Mouse (Mus musculus): ENCODE data around the gene Swap70. TPM values are rescaled to one million over a fixed set of nuclear protein-coding genes. Genes with fewer than 3 reads are reported as not detected.

Gene Swap70
- polyA plus RNA-seq, 1 experiment from 2014 or later: 22.8 TPM

GRCm38 (mm10) chr7:110242290-110242581, 20.7 kb downstream of the Swap70 start:
- no peak for DNase-seq (ENCODE audit: low spot score)
- Histone ChIP-seq H3K9me3 (no peaks in the 10 kb centered on the region), H3K27ac (no peak overlapping the region), H3K4me1 (peaks cover 29% of the 10 kb centered on the region), H3K27me3 (ENCODE audit: insufficient read depth, poor library complexity, severe bottlenecking) (no peaks in the 10 kb centered on the region), H3K4me3 (no peak overlapping the region), H3K36me3 (0 out of 2 replicates have a peak, but pooled peaks cover 5% of the 10 kb centered on the region)
- 90% methylated on average over 5 of the region's 5 CpGs for WGBS

DNA sequence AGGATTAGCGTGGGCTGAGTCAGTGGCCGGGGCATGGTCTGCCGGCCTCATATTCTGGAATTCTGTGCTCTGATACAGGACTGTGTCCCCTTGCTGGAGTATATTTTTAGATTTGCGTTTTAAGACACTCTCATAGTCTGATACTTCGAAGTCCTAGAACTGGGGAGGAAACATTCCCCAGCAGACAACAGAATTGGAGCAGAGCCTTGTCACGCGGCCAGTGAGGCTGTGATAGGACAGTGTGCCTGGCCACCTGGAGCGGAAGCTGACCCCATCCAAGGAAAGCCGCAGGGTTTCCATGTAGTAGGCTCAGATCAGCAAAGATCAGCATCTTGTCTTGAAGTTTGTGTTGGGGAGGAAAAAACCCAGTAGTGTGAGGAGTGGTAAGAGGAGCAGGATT, 23.6 kb downstream of the Swap70 start:
- Histone ChIP-seq H3K27me3 (ENCODE audit: insufficient read depth, poor library complexity, severe bottlenecking) (no peaks in the 10 kb centered on the region), H3K27ac (peak overlapping the region; percentile 52; the same call in 1 of the 2 replicates), H3K4me3 (no peak overlapping the region), H3K36me3 (0 out of 2 replicates have a peak, but pooled peaks cover 5% of the 10 kb centered on the region), H3K4me1 (peaks cover 17% of the 10 kb centered on the region; the same call in 1 of the 2 replicates), H3K9me3 (no peaks in the 10 kb centered on the region)
- 75% methylated on average over 9 of the region's 9 CpGs for WGBS
- DNase-seq (ENCODE audit: low spot score): no peak

DNA sequence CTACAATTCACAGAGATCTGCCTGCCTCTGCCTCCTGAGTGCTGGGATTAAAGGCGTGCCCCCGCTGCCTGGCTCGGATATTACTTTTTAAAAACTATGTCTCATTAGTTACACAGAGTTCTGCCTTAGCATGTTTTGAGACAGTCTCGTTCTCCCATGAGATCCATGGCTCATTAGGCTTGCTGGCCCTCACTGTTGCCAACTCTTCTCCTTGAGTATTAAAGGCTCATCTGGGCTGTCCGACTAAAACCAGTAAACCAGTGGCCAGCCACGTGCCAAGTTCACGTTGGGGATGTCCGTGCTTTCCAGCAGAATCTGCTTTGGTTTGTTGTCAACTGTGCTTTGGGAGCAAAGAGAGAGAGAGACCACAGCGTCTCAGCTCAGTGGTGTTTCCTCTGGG, 25.0 kb downstream of the Swap70 start:
- H3K36me3 ChIP-seq: 0 out of 2 replicates have a peak, but pooled peaks cover 5% of the 10 kb centered on the region
- no peak overlapping the region for H3K4me3 ChIP-seq
- H3K27me3 ChIP-seq (ENCODE audit: insufficient read depth, poor library complexity, severe bottlenecking): no peaks in the 10 kb centered on the region
- H3K27ac ChIP-seq: no peak overlapping the region
- no peaks in the 10 kb centered on the region for H3K9me3 ChIP-seq
- no peak for DNase-seq (ENCODE audit: low spot score)
- WGBS: 88% methylated on average over 9 of the region's 9 CpGs
- peaks cover 11% of the 10 kb centered on the region; the same call in 1 of the 2 replicates for H3K4me1 ChIP-seq

DNA sequence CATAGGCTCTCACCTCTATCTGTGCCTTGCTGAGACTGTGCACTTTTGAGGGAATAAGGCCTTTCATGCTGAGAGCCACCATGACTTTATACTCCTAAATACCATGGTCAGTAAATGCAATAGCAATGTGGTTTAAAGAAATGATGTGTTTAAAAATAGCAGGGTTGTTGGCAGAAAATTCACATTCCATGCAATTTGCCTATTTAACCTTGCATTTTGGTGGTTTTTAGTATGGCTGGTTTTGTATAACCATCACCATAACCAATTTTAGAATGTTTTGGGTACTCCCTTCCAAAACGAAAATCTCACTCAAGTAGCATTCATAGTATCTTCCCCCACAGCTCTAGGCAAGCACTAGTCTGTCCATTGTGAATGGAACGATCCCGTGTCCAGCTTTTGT, 26.3 kb downstream of the Swap70 start:
- no peak overlapping the region for H3K27ac ChIP-seq
- H3K4me3 ChIP-seq: no peak overlapping the region
- no peaks in the 10 kb centered on the region for H3K9me3 ChIP-seq
- H3K36me3 ChIP-seq: 0 out of 2 replicates have a peak, but pooled peaks cover 8% of the 10 kb centered on the region
- no peak for DNase-seq (ENCODE audit: low spot score)
- H3K27me3 ChIP-seq (ENCODE audit: insufficient read depth, poor library complexity, severe bottlenecking): no peaks in the 10 kb centered on the region
- WGBS: 88% methylated on average over 3 of the region's 3 CpGs
- peaks cover 8% of the 10 kb centered on the region; the same call in 1 of the 2 replicates for H3K4me1 ChIP-seq

GRCm38 (mm10) chr7:110248677-110249076, 27.2 kb downstream of the Swap70 start:
- 76% methylated on average over 4 of the region's 4 CpGs for WGBS
- Histone ChIP-seq H3K4me3 (no peak overlapping the region), H3K4me1 (peaks cover 11% of the 10 kb centered on the region), H3K27ac (no peak overlapping the region; the same call in 1 of the 2 replicates), H3K36me3 (peaks cover 14% of the 10 kb centered on the region; the same call in 1 of the 2 replicates), H3K27me3 (ENCODE audit: insufficient read depth, poor library complexity, severe bottlenecking) (no peaks in the 10 kb centered on the region), H3K9me3 (no peaks in the 10 kb centered on the region)
- DNase-seq (ENCODE audit: low spot score): no peak

DNA sequence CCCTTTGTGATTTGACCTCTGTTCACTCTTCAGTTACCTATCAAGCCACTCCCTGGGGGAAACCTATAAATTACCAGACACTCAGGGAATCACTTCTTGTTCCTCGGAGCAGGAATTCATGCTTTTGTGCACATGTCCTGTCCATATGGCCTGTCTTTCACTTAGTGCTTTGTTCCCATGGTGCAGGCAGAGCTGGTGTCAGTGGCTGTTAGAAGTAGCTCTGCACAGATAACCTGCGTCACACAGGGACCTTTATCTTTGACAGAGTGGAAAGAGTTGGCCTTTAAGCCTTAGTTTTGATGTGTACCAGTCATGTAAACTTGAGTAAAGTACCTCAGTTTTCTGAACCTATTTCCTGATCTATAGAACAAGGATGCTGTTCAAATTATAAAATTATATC, 32.4 kb downstream of the Swap70 start:
- no peak for DNase-seq (ENCODE audit: low spot score)
- H3K36me3 ChIP-seq: peaks cover 14% of the 10 kb centered on the region; the same call in 1 of the 2 replicates
- H3K4me1 ChIP-seq: peaks cover 40% of the 10 kb centered on the region
- H3K4me3 ChIP-seq: no peak overlapping the region
- H3K27ac ChIP-seq: peak overlapping the region; percentile 39; the same call in 1 of the 2 replicates
- 26% methylated on average over 2 of the region's 2 CpGs for WGBS
- no peaks in the 10 kb centered on the region for H3K9me3 ChIP-seq
- H3K27me3 ChIP-seq (ENCODE audit: insufficient read depth, poor library complexity, severe bottlenecking): no peaks in the 10 kb centered on the region

DNA sequence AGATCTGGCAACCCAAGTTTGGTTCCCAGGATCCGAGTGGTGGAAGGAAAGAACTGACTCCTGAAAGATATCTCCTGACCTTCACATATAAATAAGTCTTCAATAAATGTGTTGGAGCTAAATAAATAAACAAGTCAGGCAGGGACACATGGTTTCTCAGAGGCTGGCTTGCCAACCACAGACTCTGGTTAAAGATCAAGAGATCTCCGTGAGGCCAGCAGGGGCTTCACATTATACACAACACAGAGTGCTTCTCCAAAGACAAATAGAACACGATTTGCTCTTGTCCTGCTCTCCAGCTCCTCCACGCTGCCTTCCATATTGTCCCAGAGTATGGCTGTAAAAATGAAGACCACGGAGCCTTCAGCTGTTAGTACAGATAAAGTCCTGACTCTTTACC, 32.9 kb downstream of the Swap70 start:
- no peaks in the 10 kb centered on the region for H3K27me3 ChIP-seq (ENCODE audit: insufficient read depth, poor library complexity, severe bottlenecking)
- DNase-seq (ENCODE audit: low spot score): no peak
- H3K4me3 ChIP-seq: no peak overlapping the region
- 75% methylated on average over 5 of the region's 5 CpGs for WGBS
- no peaks in the 10 kb centered on the region for H3K9me3 ChIP-seq
- H3K36me3 ChIP-seq: peaks cover 14% of the 10 kb centered on the region; the same call in 1 of the 2 replicates
- no peak overlapping the region for H3K27ac ChIP-seq
- peaks cover 40% of the 10 kb centered on the region for H3K4me1 ChIP-seq

- 67% methylated on average over 2 of the region's 2 CpGs for WGBS
- Histone ChIP-seq H3K4me3 (no peak overlapping the region), H3K36me3 (peaks cover 14% of the 10 kb centered on the region; the same call in 1 of the 2 replicates), H3K27ac (no peak overlapping the region), H3K4me1 (peaks cover 60% of the 10 kb centered on the region), H3K27me3 (ENCODE audit: insufficient read depth, poor library complexity, severe bottlenecking) (no peaks in the 10 kb centered on the region), H3K9me3 (no peaks in the 10 kb centered on the region)
- no peak for DNase-seq (ENCODE audit: low spot score)
Observed at GRCm38 (mm10) chr7:110257059-110257458, 35.5 kb downstream of the Swap70 start.

DNA sequence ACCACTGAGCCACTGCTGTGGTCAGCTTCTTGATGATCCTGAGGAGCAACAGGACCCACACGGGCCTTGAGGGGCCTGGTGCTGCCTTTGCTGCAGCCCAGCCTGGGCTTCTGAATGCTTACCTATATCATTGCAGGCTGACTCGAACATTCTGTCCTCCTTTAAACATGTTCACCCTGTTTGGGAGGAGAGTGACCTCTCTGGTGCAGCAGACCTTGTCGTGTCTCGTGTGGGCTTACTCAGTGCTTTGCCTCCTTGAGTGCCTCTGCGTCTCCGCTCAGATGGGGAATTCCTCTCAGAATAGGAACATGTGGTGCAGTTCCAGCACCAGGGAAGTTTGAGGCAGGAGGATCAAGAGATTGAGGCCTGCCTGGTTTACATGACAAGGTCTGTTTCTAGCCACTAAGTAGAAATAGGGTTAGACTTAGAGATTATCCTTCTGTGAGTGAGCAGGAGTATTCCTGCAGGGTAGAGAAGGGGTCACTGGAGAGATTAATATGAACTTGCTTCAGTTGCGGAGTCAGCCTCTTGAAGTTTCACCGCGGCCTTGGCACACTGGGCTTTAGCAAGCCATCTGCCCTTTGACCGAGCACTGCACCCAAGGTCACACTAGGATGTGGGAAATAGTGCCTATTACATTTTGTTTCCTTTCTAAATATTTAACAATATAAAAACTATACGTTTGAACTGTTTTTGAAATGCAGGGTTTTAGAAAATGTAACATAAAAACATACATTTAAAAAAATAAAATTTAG, 36.9 kb downstream of the Swap70 start:
- Histone ChIP-seq H3K36me3 (peaks cover 5% of the 10 kb centered on the region; the same call in 1 of the 2 replicates), H3K27ac (peak overlapping the region; percentile 74), H3K27me3 (ENCODE audit: insufficient read depth, poor library complexity, severe bottlenecking) (no peaks in the 10 kb centered on the region), H3K4me1 (peaks cover 70% of the 10 kb centered on the region), H3K4me3 (no peak overlapping the region), H3K9me3 (no peaks in the 10 kb centered on the region)
- no peak for DNase-seq (ENCODE audit: low spot score)
- WGBS: 69% methylated on average over 11 of the region's 11 CpGs

- WGBS: 66% methylated on average over 4 of the region's 4 CpGs
- DNase-seq (ENCODE audit: low spot score): no peak
- Histone ChIP-seq H3K4me1 (peaks cover 56% of the 10 kb centered on the region), H3K36me3 (no peaks in the 10 kb centered on the region), H3K27me3 (ENCODE audit: insufficient read depth, poor library complexity, severe bottlenecking) (no peaks in the 10 kb centered on the region), H3K27ac (peak overlapping the region; percentile 67), H3K4me3 (no peak overlapping the region), H3K9me3 (no peaks in the 10 kb centered on the region)
Observed at GRCm38 (mm10) chr7:110259966-110260711, 38.6 kb downstream of the Swap70 start.

GRCm38 (mm10) chr7:110261807-110262206, 40.3 kb downstream of the Swap70 start:
- WGBS: 68% methylated on average over 4 of the region's 4 CpGs
- H3K27me3 ChIP-seq (ENCODE audit: insufficient read depth, poor library complexity, severe bottlenecking): no peaks in the 10 kb centered on the region
- no peaks in the 10 kb centered on the region for H3K9me3 ChIP-seq
- H3K4me1 ChIP-seq: peaks cover 51% of the 10 kb centered on the region
- H3K36me3 ChIP-seq: no peaks in the 10 kb centered on the region
- H3K27ac ChIP-seq: 0 out of 2 replicates have a peak overlapping the region, but pooled peaks have one; percentile 42
- H3K4me3 ChIP-seq: no peak overlapping the region
- DNase-seq (ENCODE audit: low spot score): no peak

DNA sequence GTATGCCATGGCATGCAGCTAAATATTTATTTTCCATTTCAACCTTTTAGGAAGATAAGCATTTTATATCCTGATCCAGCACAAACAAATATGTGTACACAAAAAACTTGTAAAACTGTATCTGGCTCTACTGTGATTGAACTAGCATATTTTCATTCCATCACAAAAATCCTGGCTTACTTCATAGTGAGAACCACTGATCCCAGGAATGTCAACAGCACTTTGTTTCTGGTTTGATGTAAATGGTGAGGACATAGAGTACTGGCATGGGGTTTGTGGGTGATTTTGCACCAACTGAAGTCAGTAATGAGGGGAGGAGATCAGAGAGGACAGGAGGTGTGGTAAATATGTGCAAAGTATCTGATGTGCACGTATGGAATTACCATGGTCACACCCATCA, 41.1 kb downstream of the Swap70 start:
- 70% methylated on average over 1 of the region's 1 CpGs for WGBS
- no peaks in the 10 kb centered on the region for H3K9me3 ChIP-seq
- no peaks in the 10 kb centered on the region for H3K27me3 ChIP-seq (ENCODE audit: insufficient read depth, poor library complexity, severe bottlenecking)
- H3K4me3 ChIP-seq: no peak overlapping the region
- 0 out of 2 replicates have a peak, but pooled peaks cover under 1% of the 10 kb centered on the region for H3K36me3 ChIP-seq
- peaks cover 43% of the 10 kb centered on the region for H3K4me1 ChIP-seq
- H3K27ac ChIP-seq: no peak overlapping the region
- DNase-seq (ENCODE audit: low spot score): no peak

GRCm38 (mm10) chr7:110263474-110263873, 42.0 kb downstream of the Swap70 start:
- H3K27me3 ChIP-seq (ENCODE audit: insufficient read depth, poor library complexity, severe bottlenecking): no peaks in the 10 kb centered on the region
- peaks cover 5% of the 10 kb centered on the region; the same call in 1 of the 2 replicates for H3K36me3 ChIP-seq
- WGBS: 68% methylated on average over 1 of the region's 1 CpGs
- H3K9me3 ChIP-seq: no peaks in the 10 kb centered on the region
- H3K4me3 ChIP-seq: no peak overlapping the region
- DNase-seq (ENCODE audit: low spot score): no peak
- H3K27ac ChIP-seq: peak overlapping the region; percentile 38; the same call in 1 of the 2 replicates
- peaks cover 35% of the 10 kb centered on the region for H3K4me1 ChIP-seq

Measured in heart, embryonic 10.5 days (tissue).